Comparison of ENCODE assay signal across 22 mouse cellular contexts in genomic region chr3:77848717-77849241, GRCm38 (mm10).
"Had no signal": no experiment of that assay in that cellular context is flagged by ENCODE, and none has a peak within 500 bp of the region (broad histone marks: within the 10 kb centered on the region; RNA-seq: fewer than 3 reads in every experiment).

No protein-coding gene starts in this region.

- H3K4me3 ChIP-seq: left cerebral cortex, adult 2 months; liver, embryonic 12.5 days; liver, embryonic 15.5 days; lung, embryonic 15.5 days; megakaryocyte, embryonic 14.5 days; midbrain, embryonic 10.5 days; neural tube, embryonic 12.5 days; neural tube, embryonic 15.5 days; stomach, embryonic 15.5 days had no signal

- DNase-seq: kidney, adult 2 months; kidney, postnatal 36 days; layer of hippocampus, postnatal 36 days; liver; lung, adult 18-20 months; lung, postnatal 10 days; lung, postnatal 36 days; midbrain, embryonic 14.5 days; right cerebral cortex, adult 18-20 months; right cerebral cortex, postnatal 14 days; right cerebral cortex, postnatal 4 days; thymus, postnatal 25 days had no signal

- H3K27me3 ChIP-seq: liver, embryonic 12.5 days; liver, embryonic 15.5 days; lung, embryonic 15.5 days; megakaryocyte, embryonic 14.5 days; neural tube, embryonic 12.5 days; neural tube, embryonic 15.5 days; stomach, embryonic 15.5 days had no signal

- H3K4me2 ChIP-seq: liver, embryonic 12.5 days; liver, embryonic 15.5 days; lung, embryonic 15.5 days; neural tube, embryonic 12.5 days; neural tube, embryonic 15.5 days; stomach, embryonic 15.5 days had no signal

- H3K9me3 ChIP-seq: liver, embryonic 12.5 days; liver, embryonic 15.5 days; lung, embryonic 15.5 days; megakaryocyte, embryonic 14.5 days; midbrain, embryonic 10.5 days; neural tube, embryonic 12.5 days; neural tube, embryonic 15.5 days; stomach, embryonic 15.5 days had no signal

- H3K9ac ChIP-seq: liver, embryonic 12.5 days; liver, embryonic 15.5 days; lung, embryonic 15.5 days; neural tube, embryonic 12.5 days; neural tube, embryonic 15.5 days; stomach, embryonic 15.5 days had no signal

- H3K4me1 ChIP-seq: liver, embryonic 12.5 days; liver, embryonic 15.5 days; lung, embryonic 15.5 days; megakaryocyte, embryonic 14.5 days; midbrain, embryonic 10.5 days; neural tube, embryonic 12.5 days; neural tube, embryonic 15.5 days; stomach, embryonic 15.5 days had no signal

- ATAC-seq: liver, embryonic 12.5 days had no signal

- H3K36me3 ChIP-seq: liver, embryonic 12.5 days; liver, embryonic 15.5 days; lung, embryonic 15.5 days; midbrain, embryonic 10.5 days; neural tube, embryonic 12.5 days; neural tube, embryonic 15.5 days; stomach, embryonic 15.5 days had no signal

- H3K27ac ChIP-seq: kidney, postnatal 0 days; left cerebral cortex, adult 2 months; liver, embryonic 12.5 days; liver, embryonic 15.5 days; lung, embryonic 15.5 days; midbrain, embryonic 10.5 days; neural tube, embryonic 12.5 days; neural tube, embryonic 15.5 days; stomach, embryonic 15.5 days had no signal
